In the genomic region with DNA sequence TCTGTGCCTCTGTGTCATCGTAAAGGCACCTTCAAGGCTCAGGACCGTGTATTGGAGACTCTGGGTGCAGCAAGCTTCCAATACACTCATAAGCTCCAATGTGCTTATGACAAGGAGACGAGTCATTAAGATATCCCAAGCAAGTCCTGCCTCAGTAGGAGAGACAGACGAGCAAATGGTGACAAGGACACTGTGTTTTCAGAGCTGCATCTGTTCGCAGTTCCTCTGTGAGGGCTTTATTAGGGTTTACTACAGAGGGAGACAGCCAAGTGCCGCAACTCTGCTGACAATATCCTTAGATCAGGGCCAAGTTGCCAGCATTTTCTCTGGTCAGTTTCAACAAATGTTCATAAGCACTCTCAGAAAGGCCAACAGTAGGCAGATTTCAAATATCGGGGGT, we compare ENCODE assay signal across 16 mouse cellular contexts. TPM values are rescaled to one million over a fixed set of nuclear protein-coding genes. Genes with fewer than 3 reads are reported as not detected.
DNase-seq lines count a peak whose midpoint lies in the region.
"Had no signal": no experiment of that assay in that cellular context is flagged by ENCODE, and none has a peak within 500 bp of the region (broad histone marks: within the 10 kb centered on the region; RNA-seq: fewer than 3 reads in every experiment).

No protein-coding gene starts in this region.

- DNase-seq in cerebellum, adult 11-12 months, result peak; percentile 62
- no peak for DNase-seq in cerebellum, postnatal 10 days
- DNase-seq in right cerebral cortex, adult 18-20 months, result peak; percentile 8
- DNase-seq in right cerebral cortex, postnatal 4 days, result no peak
- DNase-seq in layer of hippocampus, adult 18-20 months (ENCODE audit: low spot score in 2 of 2), result peak; percentile 78 to 87
- peak; percentile 53 to 68 for DNase-seq in layer of hippocampus, postnatal 14 days (ENCODE audit: low spot score in 2 of 2)
- no peak for DNase-seq in gastrocnemius, postnatal 14 days
- DNase-seq in c-Kit-positive CD71-positive TER-119-positive erythroid progenitor cells, embryonic 14.5 days (ENCODE audit: low spot score), result no peak
- DNase-seq: adrenal gland, postnatal 10 days; gastrocnemius, postnatal 10 days; kidney, adult 18-20 months; lung, adult 18-20 months; lung, postnatal 10 days; retina, postnatal 1 day; spleen, adult 18-20 months; thymus, postnatal 14 days had no signal

- intact Hi-C loops in gastrocnemius, postnatal 14 days (cut with DNase I; ENCODE audit: low total_unique reads), result no loop called here

RNA-seq across cellular contexts. Expression of a gene that starts 32.8 kb away (rescaled TPM):
- 10 to 100 TPM; 65.2 to 65.7 TPM for total RNA-seq in layer of hippocampus, adult 18-20 months (2021)
- total RNA-seq in layer of hippocampus, postnatal 14 days (2021), result 10 to 100 TPM; 50.2 to 53.0 TPM
- total RNA-seq in gastrocnemius, postnatal 14 days (2021), result under 1 TPM in 1 of 2 experiments, not detected in 1; 0.04 TPM
- total RNA-seq: adrenal gland, postnatal 10 days had no signal

Comparison
In these comparisons a context has a peak if more than half of its experiments do, and no peak if none do; other contexts are left out.
1. DNase-seq: peak in cerebellum, adult 11-12 months (single experiment), right cerebral cortex, adult 18-20 months (single experiment), layer of hippocampus, adult 18-20 months (2 of 2) and layer of hippocampus, postnatal 14 days (2 of 2); none in cerebellum, postnatal 10 days (0 of 2), right cerebral cortex, postnatal 4 days (single experiment), gastrocnemius, postnatal 14 days (single experiment) and c-Kit-positive CD71-positive TER-119-positive erythroid progenitor cells, embryonic 14.5 days (single experiment).
2. RNA of a gene that starts 32.8 kb away (total RNA-seq): 65.2 to 65.7 TPM in layer of hippocampus, adult 18-20 months and 50.2 to 53.0 TPM in layer of hippocampus, postnatal 14 days; 0.04 TPM in gastrocnemius, postnatal 14 days; every median in the first group is over 10 times any median in the second.